Mouse (Mus musculus): Measurements from ENCODE around the gene Psmc4. TPM values are rescaled to one million over a fixed set of nuclear protein-coding genes. Genes with fewer than 3 reads are reported as not detected.

Gene Psmc4
- polyA plus RNA-seq, 1 experiment from 2014 or later: 340 TPM

- peaks cover 93% of the 10 kb centered on the region for H3K36me3 ChIP-seq
- WGBS: 90% methylated on average over 4 of the region's 4 CpGs
Measured at GRCm38 (mm10) chr7:28044524-28044923, 5.4 kb downstream of the Psmc4 start.

GRCm38 (mm10) chr7:28014445-28014810 is 35.5 kb downstream of the Psmc4 start:
- Histone ChIP-seq H3K4me1 (peaks cover 9% of the 10 kb centered on the region), H3K9me3 (0 out of 2 replicates have a peak, but pooled peaks cover 4% of the 10 kb centered on the region), H3K36me3 (peaks cover 22% of the 10 kb centered on the region), H3K27me3 (no peaks in the 10 kb centered on the region), H3K4me2 (replicated peaks) (peak overlapping the region; percentile 93), H3K9ac (peak overlapping the region; percentile 82), H3K27ac (peak overlapping the region; percentile 52; the same call in 1 of the 2 replicates), H3K4me3 (peak overlapping the region; percentile 75)
- ATAC-seq (ENCODE audit: low FRiP score, low read depth): peak; percentile 49; the same call in 1 of the 2 replicates
- WGBS: 23% methylated on average over 7 of the region's 7 CpGs

More at GRCm38 (mm10) chr7:28044524-28044923, 5.4 kb downstream of the Psmc4 start:
- Histone ChIP-seq H3K9ac (no peak overlapping the region), H3K4me2 (replicated peaks) (no peak overlapping the region), H3K4me3 (no peak overlapping the region), H3K27ac (no peak overlapping the region), H3K4me1 (peaks cover 14% of the 10 kb centered on the region), H3K9me3 (no peaks in the 10 kb centered on the region), H3K27me3 (no peaks in the 10 kb centered on the region)
- ATAC-seq (ENCODE audit: low FRiP score, low read depth): no peak

- ATAC-seq (ENCODE audit: low FRiP score, low read depth): peak; percentile 93
- Histone ChIP-seq H3K4me1 (peaks cover 9% of the 10 kb centered on the region), H3K9ac (peak within 1 kb of the TSS; percentile 82), H3K4me2 (replicated peaks) (peak within 1 kb of the TSS; percentile 93), H3K27me3 (no peaks in the 10 kb centered on the region), H3K27ac (peak within 1 kb of the TSS; percentile 52; the same call in 1 of the 2 replicates), H3K4me3 (peak within 1 kb of the TSS; percentile 75), H3K36me3 (peaks cover 23% of the 10 kb centered on the region), H3K9me3 (0 out of 2 replicates have a peak, but pooled peaks cover 3% of the 10 kb centered on the region)
- under 1% methylated on average over 47 of the region's 47 CpGs for WGBS
Measured at GRCm38 (mm10) chr7:28013549-28014444, 36.1 kb downstream of the Psmc4 start, which contains the start of gene Zfp850. Gene Zfp850, minus strand, starts transcription at chr7:28014115.

- Histone ChIP-seq H3K27me3 (no peaks in the 10 kb centered on the region), H3K4me3 (no peak overlapping the region), H3K4me1 (peaks cover 9% of the 10 kb centered on the region), H3K27ac (no peak overlapping the region), H3K9me3 (no peaks in the 10 kb centered on the region), H3K36me3 (peaks cover 42% of the 10 kb centered on the region), H3K4me2 (replicated peaks) (no peak overlapping the region), H3K9ac (no peak overlapping the region)
- WGBS: 96% methylated on average over 3 of the region's 3 CpGs
- ATAC-seq (ENCODE audit: low FRiP score, low read depth): no peak
Measured at GRCm38 (mm10) chr7:28010271-28010670, 39.6 kb downstream of the Psmc4 start.

Other genes starting within 250 kb of the Psmc4 start
- 2.7 TPM in 2 replicates for gene Zfp626, start 242.9 kb downstream of the Psmc4 start, polyA plus RNA-seq (2015; fragmentation: Nextera tagmentation; extraction: Ambion mirVana)
- gene Zfp59, start 211.5 kb downstream of the Psmc4 start, polyA plus RNA-seq (2015; fragmentation: Nextera tagmentation; extraction: Ambion mirVana): 9.1 and 10.2 TPM in 2 replicates
- 3.4 and 3.6 TPM in 2 replicates for gene Zfp607a, start 192.6 kb downstream of the Psmc4 start, polyA plus RNA-seq (2015; fragmentation: Nextera tagmentation; extraction: Ambion mirVana)
- gene Zfp974, start 120.6 kb downstream of the Psmc4 start, polyA plus RNA-seq (2015; fragmentation: Nextera tagmentation; extraction: Ambion mirVana): 10.0 and 12.0 TPM in 2 replicates
- gene Zfp780b, start 70.9 kb downstream of the Psmc4 start, polyA plus RNA-seq (2015; fragmentation: Nextera tagmentation; extraction: Ambion mirVana): 23.8 and 24.2 TPM in 2 replicates
- 4.9 and 5.2 TPM in 2 replicates for gene Zfp850, start 36.0 kb downstream of the Psmc4 start, polyA plus RNA-seq (2015; fragmentation: Nextera tagmentation; extraction: Ambion mirVana)
- 0.37 and 0.74 TPM in 2 replicates for gene Fcgbp, start 21.1 kb upstream of the Psmc4 start, polyA plus RNA-seq (2015; fragmentation: Nextera tagmentation; extraction: Ambion mirVana)
- 0.03 TPM in 1 of 2 replicates, not detected in the other for gene 9530053A07Rik, start 79.4 kb upstream of the Psmc4 start, polyA plus RNA-seq (2015; fragmentation: Nextera tagmentation; extraction: Ambion mirVana)
- gene Fbl, start 119.6 kb upstream of the Psmc4 start, polyA plus RNA-seq (2015; fragmentation: Nextera tagmentation; extraction: Ambion mirVana): 142 and 151 TPM in 2 replicates
- gene Dyrk1b, start 129.4 kb upstream of the Psmc4 start, polyA plus RNA-seq (2015; fragmentation: Nextera tagmentation; extraction: Ambion mirVana): 15.0 and 16.0 TPM in 2 replicates
- gene Eid2, start 217.8 kb upstream of the Psmc4 start, polyA plus RNA-seq (2015; fragmentation: Nextera tagmentation; extraction: Ambion mirVana): 2.5 and 4.4 TPM in 2 replicates
- 16.6 TPM in 2 replicates for gene Eid2b, start 227.6 kb upstream of the Psmc4 start, polyA plus RNA-seq (2015; fragmentation: Nextera tagmentation; extraction: Ambion mirVana)
- 0.20 and 0.48 TPM in 2 replicates for gene Selenov, start 241.1 kb upstream of the Psmc4 start, polyA plus RNA-seq (2015; fragmentation: Nextera tagmentation; extraction: Ambion mirVana)

Data from limb, embryonic 13.5 days (tissue).